Mouse (Mus musculus) liver, embryonic 16.5 days (tissue): ENCODE data around the gene Hs1bp3. TPM values are rescaled to one million over a fixed set of nuclear protein-coding genes. Genes with fewer than 3 reads are reported as not detected.

ENCODE experiments used
- ATAC-seq: fragments of 200-750 bp; cut with Nextera tagmentation; 2 replicates; pipeline ENCODE4 v1.8.0; 2017; ENCODE audit warnings: low read depth, mild to moderate bottlenecking, moderate number of reproducible peaks, moderate library complexity
- H3K27ac ChIP-seq: fragments of 300-500 bp; sonication (generic); 2 replicates; pipeline ENCODE4 v1.5.1; 2014; ENCODE audit warnings: mild to moderate bottlenecking, low read length
- H3K27me3 ChIP-seq: fragments of 300-500 bp; sonication (generic); 2 replicates; pipeline ENCODE4 v1.6.1; 2014; ENCODE audit warnings: low read depth, low read length, mixed read lengths; ENCODE audit not compliant: control insufficient read depth, insufficient read depth
- H3K36me3 ChIP-seq: fragments of 300-500 bp; sonication (generic); 2 replicates; pipeline ENCODE4 v1.6.1; 2014; ENCODE audit warnings: mild to moderate bottlenecking; ENCODE audit not compliant: control insufficient read depth, insufficient read depth
- H3K4me1 ChIP-seq: fragments of 300-500 bp; sonication (generic); 2 replicates; pipeline ENCODE4 v1.6.1; 2014; ENCODE audit warnings: low read depth, low read length, mixed read lengths; ENCODE audit not compliant: control insufficient read depth
- H3K4me2 ChIP-seq: fragments of 300-500 bp; sonication (generic); 2 replicates; pipeline ENCODE4 v1.6.1; 2014; ENCODE audit warnings: low read depth, low read length, mixed read lengths
- H3K4me3 ChIP-seq: fragments of 300-500 bp; sonication (generic); 2 replicates; pipeline ENCODE4 v1.5.1; 2014; ENCODE audit warnings: low read depth, mild to moderate bottlenecking, low read length
- H3K9ac ChIP-seq: fragments of 300-500 bp; sonication (generic); 2 replicates; pipeline ENCODE4 v1.6.1; 2014; ENCODE audit warnings: low read depth, low read length
- H3K9me3 ChIP-seq: fragments of 300-500 bp; sonication (generic); replicated peaks from 2 replicates; pipeline ENCODE4 v1.6.1; 2016; ENCODE audit warnings: low read length; ENCODE audit not compliant: control insufficient read depth
- WGBS: fragments of 180-500 bp; shearing (Covaris S2); extraction: QIAGEN DNeasy Blood & Tissue Kit; methylation state at CpG from one replicate; pipeline ENCODE4 v1.1.7; 2014; ENCODE audit not compliant: insufficient replicate concordance; 5-methylcytosine and 5-hydroxymethylcytosine counted together
- polyA plus RNA-seq: library from polyadenylated mRNA; unstranded; fragments of >200 nt; fragmentation: Nextera tagmentation; extraction: Ambion mirVana; gene quantifications from 2 replicates; pipeline ENCODE4 v1.2.1, GENCODE M21; 2015

The Hs1bp3 gene
- polyA plus RNA-seq, 1 experiment from 2014 or later: 5.0 TPM

DNA sequence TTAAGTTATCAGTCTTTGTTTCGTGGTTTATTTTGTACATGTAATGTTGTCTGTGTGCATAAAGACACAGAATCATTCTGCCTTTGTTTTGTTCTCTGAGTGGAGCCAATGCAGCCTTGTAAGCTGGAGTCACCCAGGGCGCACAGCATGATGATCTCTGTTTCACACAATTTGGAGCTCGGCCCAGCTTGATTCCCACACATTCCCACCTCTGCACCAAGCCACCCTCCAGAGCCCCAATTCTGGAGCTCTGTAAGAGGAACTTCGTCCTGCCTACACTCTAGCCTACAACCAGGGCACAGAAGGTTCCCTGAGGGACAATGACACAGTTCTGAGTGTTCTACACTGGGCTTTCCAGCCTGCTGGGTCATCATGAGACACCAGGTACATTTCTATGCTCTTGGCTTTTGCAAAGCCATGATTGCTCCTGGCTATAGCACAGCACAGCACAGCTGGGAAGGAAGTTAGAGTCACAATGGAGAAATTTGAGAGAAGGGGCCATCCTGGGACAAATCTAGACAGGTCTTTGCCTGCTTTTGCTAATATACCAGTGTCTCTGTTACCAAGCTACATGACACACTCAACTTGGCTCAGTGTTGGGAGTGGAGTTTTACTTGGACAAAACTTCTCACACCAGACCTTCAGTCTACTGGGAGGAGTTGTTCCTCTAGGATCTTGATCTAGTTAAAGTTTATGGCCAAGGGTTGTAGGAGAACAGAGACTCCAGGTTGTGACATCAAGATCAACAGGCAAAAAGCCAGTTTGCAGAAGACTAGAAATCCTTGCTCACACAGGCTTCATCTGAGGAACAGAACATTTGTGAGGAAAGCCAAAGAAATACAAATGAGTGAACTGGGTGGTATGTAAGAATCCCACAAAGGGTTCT is 75.5 kb downstream of the Hs1bp3 start:
- H3K4me3 ChIP-seq: no peak overlapping the region
- no peaks in the 10 kb centered on the region for H3K27me3 ChIP-seq
- H3K9me3 ChIP-seq: no peaks in the 10 kb centered on the region
- no peak overlapping the region for H3K27ac ChIP-seq
- no peak for ATAC-seq
- WGBS: 47% methylated on average over 4 of the region's 4 CpGs
- H3K4me2 ChIP-seq: no peak overlapping the region
- H3K36me3 ChIP-seq: no peaks in the 10 kb centered on the region
- H3K9ac ChIP-seq: no peak overlapping the region
- H3K4me1 ChIP-seq: no peaks in the 10 kb centered on the region

GRCm38 (mm10) chr12:8393226-8393625 is 80.0 kb downstream of the Hs1bp3 start:
- Histone ChIP-seq H3K27ac (no peak overlapping the region), H3K27me3 (no peaks in the 10 kb centered on the region), H3K4me1 (no peaks in the 10 kb centered on the region), H3K36me3 (no peaks in the 10 kb centered on the region), H3K4me2 (no peak overlapping the region), H3K9ac (no peak overlapping the region), H3K4me3 (no peak overlapping the region), H3K9me3 (no peaks in the 10 kb centered on the region)
- 61% methylated on average over 5 of the region's 5 CpGs for WGBS
- no peak for ATAC-seq

Other genes with a start within 250 kb of the Hs1bp3 start
- 21.3 and 22.1 TPM in 2 replicates for gene Ldah, start 105.3 kb upstream of the Hs1bp3 start, polyA plus RNA-seq
- not detected in 2 replicates for gene Gdf7, start 11.5 kb upstream of the Hs1bp3 start, polyA plus RNA-seq
- gene Rhob, start 186.6 kb downstream of the Hs1bp3 start, polyA plus RNA-seq: 6.1 and 7.1 TPM in 2 replicates